Mouse (Mus musculus): ENCODE measurements around the gene Ddx1. TPM values are rescaled to one million over a fixed set of nuclear protein-coding genes. Genes with fewer than 3 reads are reported as not detected.

The Ddx1 gene
- polyA plus RNA-seq, 1 experiment from 2014 or later = 141 TPM

DNA sequence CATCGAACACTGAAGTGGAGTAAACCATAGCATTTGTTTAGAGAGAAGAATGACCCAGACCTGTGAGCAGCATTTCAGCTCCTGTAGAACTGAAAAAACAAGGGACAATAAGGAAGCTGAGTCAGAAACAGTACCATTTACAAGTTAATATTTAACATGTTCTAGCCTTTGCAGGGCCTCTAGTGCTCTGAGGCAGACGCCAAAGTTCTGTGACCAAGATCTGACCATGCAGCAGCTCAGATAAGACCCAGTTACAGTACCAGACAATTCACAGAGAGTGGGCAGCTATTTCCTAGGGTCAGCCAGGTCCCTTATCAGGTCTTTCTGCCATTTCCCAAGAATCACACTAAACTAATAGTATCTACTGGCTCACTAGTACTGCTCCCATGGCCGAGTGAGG is 31.4 kb downstream of the Ddx1 start:
- Histone ChIP-seq H3K36me3 (peaks cover 31% of the 10 kb centered on the region), H3K27ac (peak overlapping the region; percentile 10; the same call in 1 of the 2 replicates), H3K4me3 (no peak overlapping the region), H3K27me3 (no peaks in the 10 kb centered on the region), H3K9ac (no peak overlapping the region), H3K4me1 (peaks cover 28% of the 10 kb centered on the region), H3K9me3 (no peaks in the 10 kb centered on the region), H3K4me2 (no peak overlapping the region)
- 51% methylated on average over 3 of the region's 3 CpGs for WGBS
- no peak for ATAC-seq (ENCODE audit: borderline replicate concordance, extremely low read depth, low FRiP score, low TSS enrichment)

DNA sequence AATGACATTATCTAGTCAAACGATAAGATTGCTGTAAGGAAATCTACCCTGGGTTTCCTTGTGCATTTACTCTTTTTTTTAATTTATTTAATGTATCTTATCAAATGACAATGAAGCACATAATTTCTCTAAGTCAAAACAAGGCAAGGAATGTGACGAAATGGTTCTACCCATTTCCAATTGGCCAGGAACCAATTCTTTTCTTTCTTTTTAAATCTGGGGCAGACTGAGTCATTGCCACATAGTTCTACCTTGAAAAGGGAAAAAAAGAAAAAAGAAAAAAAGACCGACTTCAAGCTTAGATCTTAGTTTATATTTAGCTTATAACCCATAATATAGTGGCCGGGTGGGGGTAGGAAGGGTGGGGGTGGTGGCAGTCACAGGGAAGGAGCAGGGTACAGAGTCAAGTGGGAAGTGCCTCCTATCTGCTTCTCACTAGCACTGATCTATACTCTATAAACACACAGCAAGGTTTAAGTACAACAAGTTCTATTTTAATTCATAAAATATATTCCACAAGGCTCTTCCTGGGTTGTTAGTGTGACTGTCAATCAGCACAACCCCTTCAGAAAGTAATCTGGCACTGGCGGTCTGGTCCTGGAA is 32.4 kb downstream of the Ddx1 start:
- H3K4me2 ChIP-seq = no peak overlapping the region
- WGBS = 49% methylated on average over 5 of the region's 5 CpGs
- H3K9ac ChIP-seq = no peak overlapping the region
- no peaks in the 10 kb centered on the region for H3K9me3 ChIP-seq
- peaks cover 31% of the 10 kb centered on the region for H3K36me3 ChIP-seq
- no peaks in the 10 kb centered on the region for H3K27me3 ChIP-seq
- H3K4me1 ChIP-seq = peaks cover 32% of the 10 kb centered on the region
- ATAC-seq (ENCODE audit: borderline replicate concordance, extremely low read depth, low FRiP score, low TSS enrichment) = no peak
- H3K27ac ChIP-seq = no peak overlapping the region
- no peak overlapping the region for H3K4me3 ChIP-seq

DNA sequence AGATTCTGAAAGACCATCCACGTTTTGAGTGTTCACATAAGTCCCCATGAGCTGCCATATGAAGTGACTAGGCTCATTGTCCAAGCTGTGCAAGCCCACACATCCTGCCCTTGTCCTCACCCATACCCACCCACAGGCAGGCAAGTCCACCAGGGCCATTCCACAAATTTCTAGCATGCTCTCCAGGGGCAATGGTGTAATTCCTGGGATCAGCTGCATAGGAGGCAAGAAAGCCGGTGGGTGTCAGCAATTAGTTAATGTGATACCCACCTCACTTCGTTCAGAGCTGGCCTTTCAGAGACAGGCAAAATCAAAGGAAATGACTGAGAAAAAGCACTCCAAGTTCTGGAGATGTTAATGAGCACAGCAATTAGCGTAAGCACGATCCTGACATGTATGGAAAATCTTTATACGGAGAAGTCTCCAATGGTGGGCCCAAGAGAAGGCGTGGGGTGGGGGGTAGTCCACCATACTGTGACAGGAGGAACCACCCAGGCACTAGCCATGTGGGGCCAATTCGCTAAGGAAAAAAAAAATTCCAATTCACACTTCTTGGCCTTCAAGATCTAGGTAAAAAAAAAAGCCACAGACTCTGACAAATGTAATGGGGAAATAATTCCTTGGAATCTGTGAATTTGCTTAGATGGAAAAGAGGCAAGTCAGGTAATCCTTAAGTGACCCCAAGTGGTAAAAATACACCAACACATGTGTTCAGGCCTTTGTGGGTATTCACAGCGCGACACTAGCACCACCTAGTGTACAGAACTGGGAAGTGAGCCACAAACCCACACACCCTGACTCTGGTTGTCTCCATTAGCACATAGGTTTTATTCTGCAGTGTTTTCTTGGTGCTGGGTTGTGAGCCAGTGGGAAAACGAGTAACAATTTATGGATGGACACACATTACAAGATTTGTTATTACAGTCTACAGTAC is 34.4 kb downstream of the Ddx1 start:
- no peak overlapping the region for H3K4me3 ChIP-seq
- WGBS = 27% methylated on average over 11 of the region's 11 CpGs
- no peaks in the 10 kb centered on the region for H3K27me3 ChIP-seq
- no peak overlapping the region for H3K27ac ChIP-seq
- no peak overlapping the region for H3K9ac ChIP-seq
- H3K4me1 ChIP-seq = peaks cover 32% of the 10 kb centered on the region
- peak; percentile 78 for ATAC-seq (ENCODE audit: borderline replicate concordance, extremely low read depth, low FRiP score, low TSS enrichment)
- H3K36me3 ChIP-seq = peaks cover 21% of the 10 kb centered on the region
- no peaks in the 10 kb centered on the region for H3K9me3 ChIP-seq
- H3K4me2 ChIP-seq = no peak overlapping the region

DNA sequence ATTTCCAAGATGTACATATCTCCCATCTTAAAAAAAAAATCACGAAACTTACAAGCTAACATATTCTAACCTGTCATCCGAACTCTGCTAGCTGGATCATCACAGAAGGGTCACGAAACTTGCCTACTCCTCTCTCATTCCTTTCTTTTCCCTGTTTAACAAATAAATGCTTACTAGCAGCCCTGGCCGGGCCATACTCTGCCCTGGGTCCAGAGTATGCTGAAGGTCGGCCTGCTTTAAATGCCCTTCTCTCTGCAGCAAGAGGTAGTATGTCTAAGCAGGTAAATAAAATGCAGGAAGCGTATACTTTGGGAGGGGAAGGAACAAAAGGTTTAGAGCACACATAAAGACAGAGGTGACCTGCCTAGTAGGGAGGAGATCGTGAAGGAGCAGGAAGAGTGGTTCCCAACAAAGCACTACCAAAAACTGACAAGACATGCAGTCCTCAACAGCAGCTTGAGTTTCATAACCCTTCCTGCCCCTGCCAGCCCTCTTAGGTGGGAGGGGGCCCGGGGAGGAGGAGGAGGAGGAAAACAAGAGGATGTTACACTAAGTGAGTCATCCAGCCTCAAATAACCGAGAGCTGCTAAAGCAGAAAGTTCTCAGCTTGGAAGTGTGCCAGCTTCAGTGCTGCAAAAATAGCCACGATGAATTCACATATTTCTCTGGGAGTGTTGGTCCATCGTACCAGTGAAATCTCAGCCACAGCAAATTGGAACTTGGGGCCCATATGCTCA is 37.1 kb downstream of the Ddx1 start:
- H3K4me1 ChIP-seq = peaks cover 13% of the 10 kb centered on the region
- 45% methylated on average over 11 of the region's 11 CpGs for WGBS
- no peaks in the 10 kb centered on the region for H3K9me3 ChIP-seq
- H3K27ac ChIP-seq = no peak overlapping the region
- no peak for ATAC-seq (ENCODE audit: borderline replicate concordance, extremely low read depth, low FRiP score, low TSS enrichment)
- no peak overlapping the region for H3K4me2 ChIP-seq
- no peak overlapping the region for H3K9ac ChIP-seq
- no peaks in the 10 kb centered on the region for H3K36me3 ChIP-seq
- H3K27me3 ChIP-seq = no peaks in the 10 kb centered on the region
- no peak overlapping the region for H3K4me3 ChIP-seq

DNA sequence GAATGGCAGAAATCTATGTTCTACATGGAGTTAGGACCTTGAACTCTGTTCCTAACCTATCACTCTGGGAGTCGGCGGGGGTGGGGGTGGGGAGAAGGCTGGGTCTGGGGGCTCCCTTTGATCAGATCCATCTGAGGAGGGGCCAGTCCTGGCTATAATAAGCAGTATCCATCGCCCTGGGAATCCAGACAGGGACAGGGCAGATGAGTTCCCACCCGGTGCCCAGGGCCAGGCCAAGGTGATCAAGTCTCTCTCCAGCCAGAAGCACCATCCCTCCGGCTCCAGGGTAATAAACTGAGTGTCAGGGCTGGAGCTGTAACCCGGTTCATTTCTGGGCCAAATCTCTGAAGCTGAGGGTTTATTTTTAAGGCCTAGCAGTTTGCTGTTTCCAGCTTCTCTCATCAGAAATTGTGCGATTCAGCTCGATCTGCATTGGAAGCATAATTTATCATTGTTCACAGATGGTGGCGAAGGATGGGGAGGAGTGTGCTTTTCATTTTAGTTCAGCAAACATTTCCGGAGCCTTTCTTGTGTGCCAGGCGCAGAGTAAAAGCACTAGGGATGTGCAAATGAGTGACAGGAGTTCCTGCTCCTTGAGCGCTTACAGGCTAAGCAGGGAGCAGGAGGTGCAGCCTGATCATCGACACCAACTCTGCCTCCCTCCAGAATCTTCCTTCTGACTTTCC is 39.2 kb downstream of the Ddx1 start:
- no peaks in the 10 kb centered on the region for H3K36me3 ChIP-seq
- 57% methylated on average over 13 of the region's 13 CpGs for WGBS
- peaks cover 10% of the 10 kb centered on the region for H3K4me1 ChIP-seq
- H3K27ac ChIP-seq = no peak overlapping the region
- no peak overlapping the region for H3K4me2 ChIP-seq
- no peaks in the 10 kb centered on the region for H3K27me3 ChIP-seq
- H3K9me3 ChIP-seq = no peaks in the 10 kb centered on the region
- no peak overlapping the region for H3K9ac ChIP-seq
- no peak overlapping the region for H3K4me3 ChIP-seq
- ATAC-seq (ENCODE audit: borderline replicate concordance, extremely low read depth, low FRiP score, low TSS enrichment) = no peak

DNA sequence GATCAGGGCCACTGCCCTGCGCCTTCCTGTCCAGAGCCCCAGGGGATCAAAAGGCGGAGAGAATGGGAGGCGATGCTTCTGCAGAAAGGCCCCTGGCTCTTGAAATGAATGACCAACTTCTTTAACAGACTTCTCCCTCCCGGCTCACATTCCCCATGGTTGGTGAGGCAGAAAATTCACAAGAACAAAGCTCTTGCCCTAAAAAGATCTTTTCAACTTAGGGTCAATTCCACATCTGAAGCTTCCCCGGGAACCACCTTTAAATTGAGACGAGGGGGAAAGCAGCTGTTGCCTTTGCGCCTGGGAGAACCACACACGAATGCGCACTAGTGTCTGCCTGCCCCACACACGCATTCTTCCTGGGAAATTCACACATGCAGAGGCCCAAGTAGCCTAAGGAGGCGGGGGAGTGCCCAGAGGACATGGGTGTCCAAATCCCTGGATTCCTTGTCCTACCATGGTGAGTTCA is 40.0 kb downstream of the Ddx1 start:
- 78% methylated on average over 11 of the region's 11 CpGs for WGBS
- Histone ChIP-seq H3K27ac (no peak overlapping the region), H3K27me3 (no peaks in the 10 kb centered on the region), H3K9ac (no peak overlapping the region), H3K4me2 (no peak overlapping the region), H3K9me3 (no peaks in the 10 kb centered on the region), H3K4me1 (peaks cover 4% of the 10 kb centered on the region; the same call in 1 of the 2 replicates), H3K36me3 (no peaks in the 10 kb centered on the region), H3K4me3 (no peak overlapping the region)
- ATAC-seq (ENCODE audit: borderline replicate concordance, extremely low read depth, low FRiP score, low TSS enrichment) = no peak

DNA sequence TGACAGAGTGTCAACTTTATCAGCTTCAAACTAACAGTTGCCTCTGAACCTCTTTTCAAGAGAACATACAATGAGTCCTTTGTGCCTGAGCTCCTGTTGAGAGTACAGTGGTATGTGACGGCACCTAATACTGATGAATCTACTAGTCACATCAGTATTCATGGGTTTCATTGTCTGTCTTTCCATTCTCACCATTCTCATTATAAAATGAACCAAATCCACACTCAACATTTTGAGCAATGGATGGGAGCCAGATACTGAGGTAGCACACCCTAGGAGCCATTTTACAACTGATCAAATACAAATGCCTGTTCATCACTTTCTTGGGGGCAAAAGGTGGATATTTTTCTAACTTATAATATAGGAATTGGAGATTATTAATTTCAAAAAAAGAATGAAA is 40.5 kb downstream of the Ddx1 start:
- no peak overlapping the region for H3K4me2 ChIP-seq
- no peaks in the 10 kb centered on the region for H3K9me3 ChIP-seq
- 77% methylated on average over 1 of the region's 1 CpGs for WGBS
- H3K4me3 ChIP-seq = no peak overlapping the region
- no peak overlapping the region for H3K9ac ChIP-seq
- no peaks in the 10 kb centered on the region for H3K36me3 ChIP-seq
- peaks cover 4% of the 10 kb centered on the region; the same call in 1 of the 2 replicates for H3K4me1 ChIP-seq
- no peak overlapping the region for H3K27ac ChIP-seq
- no peak for ATAC-seq (ENCODE audit: borderline replicate concordance, extremely low read depth, low FRiP score, low TSS enrichment)
- H3K27me3 ChIP-seq = no peaks in the 10 kb centered on the region

DNA sequence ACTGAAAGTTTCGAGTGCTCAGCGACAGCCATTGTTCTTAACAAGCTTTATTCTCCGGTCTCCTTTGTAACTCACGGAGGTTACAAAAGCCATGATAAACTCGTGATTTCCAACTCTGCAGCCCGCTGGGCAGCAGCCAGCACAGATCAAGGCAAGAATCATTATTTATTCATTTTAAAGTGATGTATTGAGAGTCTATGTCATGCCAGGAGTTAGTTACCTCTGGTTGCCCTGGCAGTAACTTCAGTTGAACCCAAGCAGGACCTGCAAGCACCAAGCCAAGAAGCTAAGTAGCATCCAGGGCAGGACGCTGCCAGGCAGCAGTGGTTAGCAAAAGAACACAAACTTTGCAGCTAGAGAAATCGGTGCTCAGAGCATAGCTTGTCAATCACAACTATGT is 41.9 kb downstream of the Ddx1 start:
- ATAC-seq (ENCODE audit: borderline replicate concordance, extremely low read depth, low FRiP score, low TSS enrichment) = no peak
- WGBS = 55% methylated on average over 8 of the region's 8 CpGs

DNA sequence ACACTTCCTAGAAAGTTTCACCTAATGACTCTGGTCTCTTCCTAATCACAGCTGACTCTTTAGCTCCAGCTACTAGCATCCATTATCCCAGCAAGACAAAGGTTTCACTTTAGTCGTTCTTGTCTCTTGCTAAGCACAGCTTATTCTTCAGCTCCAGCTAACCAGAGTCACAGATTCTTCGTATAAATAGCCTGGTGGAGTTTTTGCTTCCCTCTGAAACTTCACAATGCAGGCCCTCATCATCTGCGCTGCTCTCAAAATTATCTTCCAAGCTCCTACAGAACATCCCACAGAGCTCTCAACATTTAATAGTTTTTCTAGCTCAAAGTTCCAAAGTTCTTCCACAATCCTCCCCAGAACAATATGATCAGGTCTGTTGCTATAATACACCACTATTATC is 43.3 kb downstream of the Ddx1 start:
- Histone ChIP-seq H3K4me3 (no peak overlapping the region), H3K36me3 (no peaks in the 10 kb centered on the region), H3K4me2 (no peak overlapping the region), H3K9ac (no peak overlapping the region), H3K27ac (no peak overlapping the region), H3K27me3 (no peaks in the 10 kb centered on the region), H3K4me1 (no peaks in the 10 kb centered on the region), H3K9me3 (no peaks in the 10 kb centered on the region)
- ATAC-seq (ENCODE audit: borderline replicate concordance, extremely low read depth, low FRiP score, low TSS enrichment) = no peak
- 75% methylated on average over 3 of the region's 3 CpGs for WGBS

More for the DNA sequence above, 41.9 kb downstream of the Ddx1 start:
- Histone ChIP-seq H3K27me3 (no peaks in the 10 kb centered on the region), H3K4me2 (no peak overlapping the region), H3K4me3 (no peak overlapping the region), H3K9me3 (no peaks in the 10 kb centered on the region), H3K4me1 (peaks cover 1% of the 10 kb centered on the region; the same call in 1 of the 2 replicates), H3K36me3 (no peaks in the 10 kb centered on the region), H3K9ac (no peak overlapping the region), H3K27ac (no peak overlapping the region)

DNA sequence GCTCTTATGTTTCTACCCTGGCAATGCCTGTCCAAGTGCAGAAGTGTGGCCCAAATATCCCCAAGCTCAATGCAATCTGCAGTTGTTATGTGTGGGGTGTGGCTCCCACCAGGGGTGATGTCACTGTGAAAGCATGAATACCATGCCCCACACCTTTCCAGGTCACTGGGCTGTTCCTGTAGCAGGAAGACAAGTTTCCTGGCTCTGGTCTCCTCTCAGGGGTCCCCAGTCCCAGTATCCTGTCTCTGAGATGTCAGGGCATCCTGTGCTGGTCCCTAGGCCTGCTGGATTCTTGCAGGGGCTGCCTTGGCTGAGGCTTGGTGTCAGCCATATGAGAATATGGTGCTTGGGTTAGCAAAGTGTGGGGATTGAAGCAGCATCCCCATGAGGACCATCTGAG is 46.7 kb downstream of the Ddx1 start:
- H3K27me3 ChIP-seq = no peaks in the 10 kb centered on the region
- H3K4me1 ChIP-seq = no peaks in the 10 kb centered on the region
- no peak overlapping the region for H3K27ac ChIP-seq
- ATAC-seq (ENCODE audit: borderline replicate concordance, extremely low read depth, low FRiP score, low TSS enrichment) = no peak
- no peaks in the 10 kb centered on the region for H3K36me3 ChIP-seq
- H3K9ac ChIP-seq = no peak overlapping the region
- H3K9me3 ChIP-seq = no peaks in the 10 kb centered on the region
- H3K4me3 ChIP-seq = no peak overlapping the region
- H3K4me2 ChIP-seq = no peak overlapping the region

DNA sequence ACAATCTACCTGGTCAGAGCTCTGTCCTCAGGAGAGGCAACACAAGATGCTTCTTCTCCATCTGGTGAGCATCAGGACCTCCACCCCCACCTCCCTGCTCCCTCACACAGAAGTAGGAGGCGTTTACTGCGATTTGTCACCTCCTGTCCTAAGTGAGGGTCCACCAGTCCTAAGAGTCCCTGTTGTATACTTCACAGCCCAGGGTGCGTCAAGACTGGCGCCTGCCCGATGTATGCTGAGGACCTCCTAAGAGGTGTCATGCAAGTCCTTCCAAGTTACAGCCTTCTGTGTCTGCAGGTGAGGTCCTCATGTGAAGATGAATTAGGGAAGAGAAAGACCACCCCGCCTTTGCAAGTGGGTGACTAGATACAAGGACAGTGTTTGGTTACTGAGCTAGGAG is 48.4 kb downstream of the Ddx1 start:
- H3K36me3 ChIP-seq = no peaks in the 10 kb centered on the region
- ATAC-seq (ENCODE audit: borderline replicate concordance, extremely low read depth, low FRiP score, low TSS enrichment) = no peak
- 69% methylated on average over 6 of the region's 6 CpGs for WGBS
- no peak overlapping the region for H3K4me2 ChIP-seq
- no peaks in the 10 kb centered on the region for H3K4me1 ChIP-seq
- no peak overlapping the region for H3K27ac ChIP-seq
- H3K27me3 ChIP-seq = no peaks in the 10 kb centered on the region
- H3K9ac ChIP-seq = no peak overlapping the region
- H3K9me3 ChIP-seq = no peaks in the 10 kb centered on the region
- H3K4me3 ChIP-seq = no peak overlapping the region
